Mouse (Mus musculus): Measurements from ENCODE around the gene Klhl25. TPM values are rescaled to one million over a fixed set of nuclear protein-coding genes. Genes with fewer than 3 reads are reported as not detected.
"Not testable (repeated sequence)": the region's sequence is repeated elsewhere in the genome, so short reads cannot be mapped to it uniquely, and the experiment has no call there.

Klhl25 gene
- polyA plus RNA-seq, 1 experiment from 2014 or later: 24.6 TPM

DNA sequence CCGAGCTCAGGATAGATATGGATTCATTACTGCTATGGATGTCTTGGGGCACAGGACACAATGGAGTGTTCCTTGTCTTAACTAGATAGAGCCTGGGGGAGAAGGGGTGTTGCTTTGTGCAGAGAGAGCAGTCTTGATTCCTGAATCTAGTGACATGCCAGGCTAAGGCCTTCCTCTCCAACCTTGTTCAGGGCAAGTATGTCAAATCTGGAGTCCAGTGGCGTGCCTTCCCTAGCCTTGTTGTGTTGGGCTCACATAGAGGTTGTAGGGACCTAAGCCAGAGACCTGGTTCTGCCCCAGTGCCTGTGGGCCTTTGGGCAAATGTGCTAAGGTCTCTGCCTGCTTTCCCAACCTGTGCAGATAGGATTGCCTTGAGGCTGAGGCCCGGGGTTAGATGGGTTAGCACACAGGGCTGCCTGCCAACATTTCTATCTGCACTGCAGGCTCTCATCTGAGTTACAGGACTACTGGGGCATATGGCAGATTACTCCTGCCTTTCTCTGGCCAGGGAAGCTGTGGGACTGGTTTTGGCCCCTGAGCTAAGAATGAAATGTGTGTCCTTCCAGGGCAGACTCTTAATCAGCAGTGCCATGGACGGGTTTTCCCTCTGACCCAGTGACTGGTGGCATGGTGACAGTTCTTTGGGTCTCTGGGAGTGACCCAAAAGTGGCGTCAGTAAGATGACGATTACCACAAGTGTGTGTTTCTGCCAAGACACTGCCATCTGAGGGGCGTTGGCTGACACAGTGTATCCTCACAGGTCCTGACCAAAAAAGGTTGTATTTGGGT, 13.7 kb downstream of the Klhl25 start:
- H3K9ac ChIP-seq; ATAC-seq (ENCODE audit: insufficient number of reproducible peaks, insufficient read depth, low FRiP score, low TSS enrichment, low read depth); H3K27ac ChIP-seq; H3K4me1 ChIP-seq; H3K4me2 ChIP-seq; H3K9me3 ChIP-seq; H3K4me3 ChIP-seq; H3K27me3 ChIP-seq: not testable (repeated sequence)
- peaks cover 37% of the 10 kb centered on the region for H3K36me3 ChIP-seq
- WGBS: 93% methylated on average over 7 of the region's 7 CpGs

DNA sequence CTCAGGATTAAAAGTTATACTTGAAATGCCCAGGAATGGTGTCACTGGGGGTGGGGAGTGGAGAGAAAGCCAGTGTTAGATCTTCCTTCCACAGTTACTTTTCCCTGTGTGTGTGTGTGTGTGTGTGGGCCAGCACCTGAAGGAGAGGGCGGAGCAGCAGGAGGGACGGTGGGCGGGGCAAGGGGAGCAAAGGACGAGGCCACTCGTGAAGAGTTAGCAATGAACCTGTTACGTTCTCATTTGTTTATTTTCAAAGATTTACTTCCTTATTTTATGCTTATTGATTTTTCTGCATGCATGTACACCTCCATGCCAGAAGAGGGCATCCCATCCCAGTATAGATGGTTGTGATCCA, 14.3 kb downstream of the Klhl25 start:
- peaks cover 43% of the 10 kb centered on the region for H3K36me3 ChIP-seq
- ATAC-seq (ENCODE audit: insufficient number of reproducible peaks, insufficient read depth, low FRiP score, low TSS enrichment, low read depth); H3K27me3 ChIP-seq: not testable (repeated sequence)

DNA sequence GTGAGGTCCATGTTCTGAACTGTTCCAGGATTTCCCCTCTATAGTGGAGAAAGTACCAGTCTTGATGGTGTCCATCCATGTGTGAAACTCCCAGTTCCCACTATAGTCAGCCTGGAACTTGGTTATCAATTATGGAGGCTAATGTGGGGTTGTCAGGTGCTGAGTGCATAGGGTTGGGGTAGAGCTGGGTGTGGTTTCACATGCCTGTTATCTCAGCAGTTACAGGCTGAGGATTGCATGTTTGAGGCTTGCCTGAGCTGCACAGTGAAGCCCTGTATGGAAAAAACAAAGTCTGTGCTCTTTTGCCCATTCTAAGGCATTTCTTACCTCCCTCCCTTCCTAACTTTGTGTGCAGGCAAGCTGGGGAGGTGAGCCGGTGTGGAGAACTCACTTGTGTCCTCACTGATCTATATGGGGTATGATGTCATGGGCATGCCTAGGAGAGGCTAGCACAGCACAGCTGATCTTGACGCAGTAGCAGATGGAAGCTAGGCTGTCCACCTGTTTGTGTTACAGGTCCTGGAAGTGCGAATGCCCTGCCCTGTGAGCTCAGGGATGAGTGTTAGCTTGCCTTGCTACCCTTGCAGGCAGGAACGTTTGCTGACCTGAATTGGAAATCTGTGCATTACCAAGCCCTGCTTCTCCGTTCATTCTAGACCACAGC, 15.3 kb downstream of the Klhl25 start:
- not testable (repeated sequence) for H3K9me3 ChIP-seq; H3K27ac ChIP-seq; ATAC-seq (ENCODE audit: insufficient number of reproducible peaks, insufficient read depth, low FRiP score, low TSS enrichment, low read depth); H3K4me1 ChIP-seq; H3K9ac ChIP-seq; H3K27me3 ChIP-seq; H3K4me3 ChIP-seq; H3K4me2 ChIP-seq
- WGBS: 95% methylated on average over 5 of the region's 5 CpGs
- H3K36me3 ChIP-seq: peaks cover 51% of the 10 kb centered on the region

More for the DNA sequence above, 14.3 kb downstream of the Klhl25 start:
- 83% methylated on average over 6 of the region's 6 CpGs for WGBS
- not testable (repeated sequence) for H3K9ac ChIP-seq, H3K27ac ChIP-seq, H3K9me3 ChIP-seq, H3K4me1 ChIP-seq, H3K4me3 ChIP-seq, H3K4me2 ChIP-seq

DNA sequence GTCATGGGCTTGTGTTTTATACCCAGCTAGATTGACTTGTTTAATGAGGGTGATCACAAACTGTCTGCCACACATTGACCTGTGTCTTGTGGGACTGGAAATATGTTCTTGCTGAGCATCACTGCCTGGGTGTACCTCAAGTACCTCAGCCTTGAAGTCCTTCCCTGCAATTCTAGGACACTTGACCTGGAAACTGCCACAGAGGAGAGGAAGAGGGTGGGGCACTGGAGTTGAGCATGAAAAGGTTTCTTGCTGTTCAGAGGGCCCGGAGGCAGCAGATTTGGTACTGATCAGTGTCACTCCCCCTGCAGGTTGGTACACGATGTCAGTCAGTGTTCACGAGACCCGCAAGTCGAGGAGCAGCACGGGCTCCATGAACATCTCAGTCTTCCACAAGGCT, 16.9 kb downstream of the Klhl25 start:
- Histone ChIP-seq H3K36me3 (peaks cover 62% of the 10 kb centered on the region), H3K4me2 (no peak overlapping the region), H3K4me1 (0 out of 2 replicates have a peak, but pooled peaks cover under 1% of the 10 kb centered on the region), H3K9me3 (no peaks in the 10 kb centered on the region), H3K9ac (no peak overlapping the region), H3K27ac (no peak overlapping the region), H3K27me3 (no peaks in the 10 kb centered on the region), H3K4me3 (no peak overlapping the region)
- 92% methylated on average over 6 of the region's 6 CpGs for WGBS
- ATAC-seq (ENCODE audit: insufficient number of reproducible peaks, insufficient read depth, low FRiP score, low TSS enrichment, low read depth): no peak

DNA sequence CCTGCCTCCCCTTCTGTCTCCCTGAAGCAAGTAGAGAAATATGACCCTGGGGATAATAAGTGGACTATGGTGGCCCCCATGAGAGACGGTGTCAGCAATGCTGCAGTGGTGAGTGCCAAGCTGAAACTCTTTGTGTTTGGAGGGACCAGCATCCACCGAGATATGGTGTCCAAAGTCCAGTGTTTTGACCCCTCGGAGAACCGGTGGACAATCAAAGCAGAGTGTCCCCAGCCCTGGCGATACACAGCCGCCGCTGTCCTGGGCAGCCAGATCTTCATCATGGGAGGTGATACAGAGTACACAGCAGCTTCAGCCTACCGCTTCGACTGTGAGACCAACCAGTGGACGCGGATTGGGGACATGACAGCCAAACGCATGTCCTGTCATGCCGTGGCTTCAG, 18.4 kb downstream of the Klhl25 start:
- Histone ChIP-seq H3K4me3 (no peak overlapping the region), H3K36me3 (peaks cover 76% of the 10 kb centered on the region), H3K9ac (no peak overlapping the region), H3K4me1 (peaks cover 4% of the 10 kb centered on the region; the same call in 1 of the 2 replicates), H3K4me2 (no peak overlapping the region), H3K9me3 (no peaks in the 10 kb centered on the region), H3K27me3 (no peaks in the 10 kb centered on the region), H3K27ac (no peak overlapping the region)
- 93% methylated on average over 13 of the region's 13 CpGs for WGBS
- ATAC-seq (ENCODE audit: insufficient number of reproducible peaks, insufficient read depth, low FRiP score, low TSS enrichment, low read depth): no peak

DNA sequence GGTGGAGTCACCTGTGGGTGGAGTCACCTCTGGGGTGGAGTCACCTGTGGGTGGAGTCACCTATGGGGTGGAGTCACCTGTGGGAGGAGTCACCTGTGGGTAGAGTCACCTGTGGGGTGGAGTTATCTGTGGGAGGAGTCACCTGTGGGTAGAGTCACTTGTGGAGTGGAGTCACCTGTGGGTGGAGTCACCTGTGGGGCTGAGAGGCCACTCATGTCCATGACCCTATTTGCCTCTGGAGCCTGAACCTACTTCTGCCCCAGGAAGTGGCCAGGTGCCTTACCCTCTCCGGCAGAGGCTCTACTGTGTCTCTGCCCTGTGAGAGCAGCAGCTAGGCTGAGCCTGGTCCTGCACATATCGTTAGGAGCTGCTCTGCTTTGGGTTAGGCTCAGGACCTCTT, 20.6 kb downstream of the Klhl25 start:
- peaks cover 4% of the 10 kb centered on the region; the same call in 1 of the 2 replicates for H3K4me1 ChIP-seq
- peaks cover 94% of the 10 kb centered on the region for H3K36me3 ChIP-seq
- H3K9me3 ChIP-seq: no peaks in the 10 kb centered on the region
- no peak overlapping the region for H3K4me2 ChIP-seq
- H3K4me3 ChIP-seq: no peak overlapping the region
- H3K9ac ChIP-seq: no peak overlapping the region
- 76% methylated on average over 2 of the region's 2 CpGs for WGBS
- H3K27ac ChIP-seq: no peak overlapping the region
- no peaks in the 10 kb centered on the region for H3K27me3 ChIP-seq
- ATAC-seq (ENCODE audit: insufficient number of reproducible peaks, insufficient read depth, low FRiP score, low TSS enrichment, low read depth): no peak

DNA sequence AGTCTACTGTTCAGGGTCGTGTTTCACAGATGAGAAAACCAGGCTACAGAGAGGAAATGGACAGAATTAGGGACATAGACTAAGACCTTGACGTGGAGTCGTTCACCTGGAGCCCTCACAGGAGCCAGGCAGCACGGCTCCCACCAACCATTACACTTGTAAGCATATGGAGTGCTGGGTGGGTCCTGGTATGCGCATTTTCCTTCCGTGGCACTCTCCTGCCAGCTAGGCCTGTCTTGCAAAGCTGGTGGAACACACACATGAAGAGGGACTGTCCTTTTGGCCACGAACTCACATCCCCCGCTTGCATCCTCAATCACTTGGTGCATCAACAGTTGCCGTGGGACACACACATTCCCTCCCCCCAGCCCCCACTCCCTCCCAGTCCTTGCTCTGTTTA, 22.4 kb downstream of the Klhl25 start:
- H3K27me3 ChIP-seq: no peaks in the 10 kb centered on the region
- H3K36me3 ChIP-seq: peaks cover 88% of the 10 kb centered on the region
- no peaks in the 10 kb centered on the region for H3K9me3 ChIP-seq
- H3K4me2 ChIP-seq: no peak overlapping the region
- no peak overlapping the region for H3K27ac ChIP-seq
- no peak overlapping the region for H3K4me3 ChIP-seq
- 0 out of 2 replicates have a peak overlapping the region, but pooled peaks have one; percentile 21 for H3K9ac ChIP-seq
- ATAC-seq (ENCODE audit: insufficient number of reproducible peaks, insufficient read depth, low FRiP score, low TSS enrichment, low read depth): no peak
- 79% methylated on average over 9 of the region's 9 CpGs for WGBS
- peaks cover 4% of the 10 kb centered on the region; the same call in 1 of the 2 replicates for H3K4me1 ChIP-seq

DNA sequence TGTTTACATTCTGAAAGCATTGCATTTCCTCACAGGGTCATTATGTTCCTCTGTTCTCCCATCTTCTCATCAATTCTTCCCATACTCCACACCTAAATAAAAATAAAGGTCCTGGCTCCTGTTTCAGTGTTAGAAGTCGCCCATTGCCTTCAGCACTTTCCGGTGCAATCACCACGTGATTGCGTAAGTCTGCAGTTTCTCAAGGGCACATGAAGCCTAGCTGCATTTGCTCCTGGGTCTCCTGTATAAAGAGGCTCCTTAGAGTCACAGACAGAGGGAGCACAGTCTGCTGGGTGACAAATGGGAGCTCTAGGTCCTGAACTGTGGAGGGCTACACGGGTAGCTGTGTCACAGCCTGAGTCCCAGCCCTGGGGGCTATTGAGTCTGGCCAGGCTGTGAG, 24.1 kb downstream of the Klhl25 start:
- Histone ChIP-seq H3K27me3 (no peaks in the 10 kb centered on the region), H3K36me3 (peaks cover 71% of the 10 kb centered on the region), H3K9me3 (no peaks in the 10 kb centered on the region), H3K4me2 (no peak overlapping the region), H3K4me3 (no peak overlapping the region), H3K9ac (no peak overlapping the region), H3K27ac (no peak overlapping the region), H3K4me1 (peaks cover 4% of the 10 kb centered on the region; the same call in 1 of the 2 replicates)
- ATAC-seq (ENCODE audit: insufficient number of reproducible peaks, insufficient read depth, low FRiP score, low TSS enrichment, low read depth): no peak
- 60% methylated on average over 5 of the region's 5 CpGs for WGBS

DNA sequence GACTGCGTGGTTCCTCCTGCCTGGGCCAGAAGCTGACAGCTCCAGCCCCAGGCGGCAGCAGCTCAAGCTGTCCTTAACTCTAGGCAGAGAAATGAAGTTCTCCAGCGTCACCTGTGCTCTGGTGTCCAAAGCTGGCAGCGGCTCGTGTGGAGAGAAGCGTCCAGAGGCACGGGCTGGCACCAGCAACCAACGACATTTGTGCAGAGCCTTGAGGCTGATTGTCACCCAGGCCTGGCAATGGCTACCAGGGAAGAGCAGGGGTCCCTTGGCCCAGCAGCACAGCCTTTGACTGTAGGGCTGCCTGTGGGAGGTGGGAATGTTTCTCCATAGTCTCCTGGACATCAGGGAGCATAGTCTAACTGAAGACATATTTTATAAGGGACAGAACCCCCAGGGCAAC, 24.6 kb downstream of the Klhl25 start:
- 73% methylated on average over 8 of the region's 8 CpGs for WGBS

DNA sequence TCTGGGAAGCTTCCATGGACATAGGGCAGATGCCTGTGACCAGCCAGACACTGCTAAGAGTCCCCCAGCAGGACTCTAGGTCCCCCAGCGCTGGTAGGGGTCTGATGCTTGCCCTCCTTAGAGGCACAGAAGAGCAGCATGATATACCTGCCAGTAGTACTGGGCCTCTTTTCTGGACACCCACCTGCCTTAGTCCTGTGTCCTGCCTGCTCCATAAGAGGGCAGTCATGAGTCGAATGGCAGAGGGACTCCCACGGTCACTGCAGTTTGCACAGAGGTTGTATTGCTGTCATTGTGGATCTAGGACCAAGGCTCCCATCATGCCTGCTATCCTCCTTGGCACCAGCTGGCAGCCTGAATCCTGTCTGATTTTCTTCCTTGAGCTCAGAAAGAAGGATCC, 25.1 kb downstream of the Klhl25 start:
- ATAC-seq (ENCODE audit: insufficient number of reproducible peaks, insufficient read depth, low FRiP score, low TSS enrichment, low read depth): no peak
- no peak overlapping the region for H3K27ac ChIP-seq
- H3K36me3 ChIP-seq: peaks cover 64% of the 10 kb centered on the region
- no peak overlapping the region for H3K4me2 ChIP-seq
- H3K4me1 ChIP-seq: peaks cover 4% of the 10 kb centered on the region; the same call in 1 of the 2 replicates
- no peaks in the 10 kb centered on the region for H3K9me3 ChIP-seq
- H3K27me3 ChIP-seq: no peaks in the 10 kb centered on the region
- no peak overlapping the region for H3K4me3 ChIP-seq
- 83% methylated on average over 3 of the region's 3 CpGs for WGBS
- no peak overlapping the region for H3K9ac ChIP-seq

More for the DNA sequence above, 24.6 kb downstream of the Klhl25 start:
- Histone ChIP-seq H3K27ac (no peak overlapping the region), H3K9ac (no peak overlapping the region), H3K4me2 (no peak overlapping the region), H3K9me3 (no peaks in the 10 kb centered on the region), H3K4me1 (peaks cover 4% of the 10 kb centered on the region; the same call in 1 of the 2 replicates), H3K4me3 (no peak overlapping the region), H3K27me3 (no peaks in the 10 kb centered on the region), H3K36me3 (peaks cover 67% of the 10 kb centered on the region)
- no peak for ATAC-seq (ENCODE audit: insufficient number of reproducible peaks, insufficient read depth, low FRiP score, low TSS enrichment, low read depth)

DNA sequence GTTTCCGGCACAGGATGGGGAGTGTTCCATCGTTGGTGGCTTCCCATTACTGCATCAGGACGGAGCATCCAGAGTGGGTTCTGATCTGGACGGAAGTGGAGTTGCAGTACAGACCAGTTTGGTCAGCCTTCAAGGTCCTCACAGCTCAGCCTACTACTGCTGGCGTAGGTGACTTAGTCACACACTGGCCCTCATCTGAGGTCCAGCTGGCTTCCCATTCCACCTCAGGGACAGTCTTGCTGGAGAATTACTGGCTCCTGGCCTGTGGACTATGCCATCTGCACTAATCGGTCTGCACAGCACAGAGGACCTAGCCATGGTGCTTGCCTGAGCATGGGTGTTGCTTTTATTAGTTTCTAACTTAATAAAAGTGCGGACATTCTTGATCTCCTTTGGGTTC, 25.6 kb downstream of the Klhl25 start:
- peaks cover 58% of the 10 kb centered on the region for H3K36me3 ChIP-seq
- ATAC-seq (ENCODE audit: insufficient number of reproducible peaks, insufficient read depth, low FRiP score, low TSS enrichment, low read depth): no peak

DNA sequence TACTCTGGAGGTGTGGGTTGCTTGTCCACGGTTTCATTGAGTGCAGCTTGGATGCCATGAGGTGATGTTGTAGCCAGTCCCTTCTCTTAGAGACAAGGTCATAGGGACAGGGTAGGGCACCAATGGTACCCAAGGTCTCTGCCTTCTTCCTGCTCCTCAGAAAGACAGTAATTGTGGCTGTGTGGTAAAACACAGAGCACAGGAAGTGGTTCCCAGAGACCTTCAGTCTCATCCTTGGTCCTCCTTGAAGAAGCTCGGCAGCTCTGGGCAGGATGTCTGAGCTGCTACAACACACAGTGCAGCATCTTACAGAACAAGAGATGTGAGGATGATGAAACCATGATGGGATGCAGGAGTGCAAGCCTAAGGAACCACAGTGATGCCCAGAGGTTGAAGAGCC, 31.3 kb downstream of the Klhl25 start:
- not testable (repeated sequence) for H3K4me2 ChIP-seq; H3K4me1 ChIP-seq; H3K9ac ChIP-seq; H3K9me3 ChIP-seq; ATAC-seq (ENCODE audit: insufficient number of reproducible peaks, insufficient read depth, low FRiP score, low TSS enrichment, low read depth); H3K27ac ChIP-seq; H3K36me3 ChIP-seq; H3K27me3 ChIP-seq; H3K4me3 ChIP-seq
- WGBS: 73% methylated on average over 2 of the region's 2 CpGs

More for the DNA sequence above, 25.6 kb downstream of the Klhl25 start:
- H3K9ac ChIP-seq: no peak overlapping the region
- H3K27me3 ChIP-seq: no peaks in the 10 kb centered on the region
- H3K4me2 ChIP-seq: no peak overlapping the region
- no peak overlapping the region for H3K27ac ChIP-seq
- peaks cover 4% of the 10 kb centered on the region; the same call in 1 of the 2 replicates for H3K4me1 ChIP-seq
- no peaks in the 10 kb centered on the region for H3K9me3 ChIP-seq
- WGBS: 93% methylated on average over 7 of the region's 7 CpGs
- H3K4me3 ChIP-seq: no peak overlapping the region
